Mouse (Mus musculus) monocyte, adult 2 months (primary cell): ENCODE results near the gene Prcd.
A peak's percentile ranks its signal among the peaks of the same experiment; 100 is the strongest.
"Not testable (repeated sequence)": the region's sequence is repeated elsewhere in the genome, so short reads cannot be mapped to it uniquely, and the experiment has no call there.

Source experiments
- DNase-seq, 2 experiments: peaks; one replicate each; pipeline ENCODE4 v3.0.0; 2022; ENCODE audit warnings: low spot score in 2 of 2, low read depth in 1 of 2

Gene Prcd

GRCm38 (mm10) chr11:116648213-116648921 lies 5.0 kb upstream of the Prcd start:
- DNase-seq = no peak

- DNase-seq = no peak
Observed at GRCm38 (mm10) chr11:116648976-116649375, 4.4 kb upstream of the Prcd start.

GRCm38 (mm10) chr11:116649711-116650337 lies 3.5 kb upstream of the Prcd start:
- DNase-seq = no peak

- DNase-seq = no peak
Observed at GRCm38 (mm10) chr11:116650811-116651210, 2.5 kb upstream of the Prcd start.

- DNase-seq = no peak
Observed at GRCm38 (mm10) chr11:116651339-116651738, 2.0 kb upstream of the Prcd start.

GRCm38 (mm10) chr11:116652330-116653098 lies 820 bp upstream of the Prcd start:
- DNase-seq = no peak

- DNase-seq = no peak
Observed at GRCm38 (mm10) chr11:116653709-116654221, 431 bp downstream of the Prcd start.

GRCm38 (mm10) chr11:116654255-116654821 lies 1.0 kb downstream of the Prcd start, which contains the start of gene Cygb:
Gene Cygb, minus strand, starts transcription at chr11:116654313.
- DNase-seq = no peak

- DNase-seq = no peak
Observed at GRCm38 (mm10) chr11:116656348-116657191, 3.2 kb downstream of the Prcd start.

GRCm38 (mm10) chr11:116657311-116658223 lies 4.2 kb downstream of the Prcd start:
- peak; percentile 42 to 52 for DNase-seq

GRCm38 (mm10) chr11:116658238-116658637 lies 4.9 kb downstream of the Prcd start:
- DNase-seq = no peak

- no peak for DNase-seq
Observed at GRCm38 (mm10) chr11:116659027-116659621, 5.8 kb downstream of the Prcd start.

GRCm38 (mm10) chr11:116660181-116660580 lies 6.8 kb downstream of the Prcd start:
- DNase-seq = no peak

- no peak for DNase-seq
Observed at GRCm38 (mm10) chr11:116661291-116661947, 8.1 kb downstream of the Prcd start.

- DNase-seq = no peak
Observed at GRCm38 (mm10) chr11:116661948-116662377, 8.6 kb downstream of the Prcd start.

GRCm38 (mm10) chr11:116665289-116665688 lies 12.0 kb downstream of the Prcd start:
- DNase-seq = no peak

- DNase-seq = no peak
Observed at GRCm38 (mm10) chr11:116666566-116666965, 13.2 kb downstream of the Prcd start.

GRCm38 (mm10) chr11:116667012-116667411 lies 13.7 kb downstream of the Prcd start:
- DNase-seq = not testable (repeated sequence)
